Mouse (Mus musculus) thymus, adult 18-20 months (tissue): ENCODE results near the gene Poc1b.

Experiments used
- DNase-seq, 2 experiments: peaks; one replicate each; pipeline ENCODE4 v3.0.0; 2022; ENCODE audit warnings: mixed read lengths in 2 of 2

Gene Poc1b

GRCm38 (mm10) chr10:99115471-99116236, 8.8 kb downstream of the Poc1b start:
- DNase-seq: peak in 1 of 2 experiments; percentile 36

- DNase-seq: no peak
These were observed 9.4 kb downstream of the Poc1b start for GRCm38 (mm10) chr10:99116237-99116632.

GRCm38 (mm10) chr10:99116650-99117615, 10.1 kb downstream of the Poc1b start:
- DNase-seq: peak in 1 of 2 experiments; percentile 33

- no peak for DNase-seq
These were observed 11.0 kb downstream of the Poc1b start for GRCm38 (mm10) chr10:99117876-99118275.

- peak in 1 of 2 experiments; percentile 32 for DNase-seq
These were observed 11.9 kb downstream of the Poc1b start for GRCm38 (mm10) chr10:99118697-99119096.

- peak in 1 of 2 experiments; percentile 48 for DNase-seq
These were observed 12.6 kb downstream of the Poc1b start for GRCm38 (mm10) chr10:99119471-99119870.

- no peak for DNase-seq
These were observed 19.4 kb downstream of the Poc1b start, which contains the start of gene Phxr2 for GRCm38 (mm10) chr10:99126225-99126624. Gene Phxr2, minus strand, starts transcription at chr10:99126325.

- DNase-seq: peak; percentile 66 to 77
These were observed 20.1 kb downstream of the Poc1b start for GRCm38 (mm10) chr10:99126954-99127353.

GRCm38 (mm10) chr10:99127691-99128261, 20.9 kb downstream of the Poc1b start:
- peak; percentile 53 to 69 for DNase-seq

GRCm38 (mm10) chr10:99130611-99131010, 23.8 kb downstream of the Poc1b start:
- no peak for DNase-seq

GRCm38 (mm10) chr10:99131298-99131697, 24.5 kb downstream of the Poc1b start:
- no peak for DNase-seq

- peak; percentile 84 to 91 for DNase-seq
These were observed 25.4 kb downstream of the Poc1b start for GRCm38 (mm10) chr10:99132189-99132588.

GRCm38 (mm10) chr10:99132595-99133272, 25.9 kb downstream of the Poc1b start:
- no peak for DNase-seq

- no peak for DNase-seq
These were observed 26.6 kb downstream of the Poc1b start for GRCm38 (mm10) chr10:99133321-99133875.

- no peak for DNase-seq
These were observed 29.5 kb downstream of the Poc1b start for GRCm38 (mm10) chr10:99136337-99136736.

- no peak for DNase-seq
These were observed 38.8 kb downstream of the Poc1b start for GRCm38 (mm10) chr10:99145611-99146010.

- DNase-seq: no peak
These were observed 39.8 kb downstream of the Poc1b start for GRCm38 (mm10) chr10:99146596-99146995.

- no peak for DNase-seq
These were observed 43.2 kb downstream of the Poc1b start for GRCm38 (mm10) chr10:99150016-99150415.

- DNase-seq: no peak
These were observed 44.7 kb downstream of the Poc1b start for GRCm38 (mm10) chr10:99151580-99151979.

GRCm38 (mm10) chr10:99152063-99152462, 45.2 kb downstream of the Poc1b start:
- DNase-seq: no peak

- DNase-seq: no peak
These were observed 47.8 kb downstream of the Poc1b start for GRCm38 (mm10) chr10:99154635-99155034.

GRCm38 (mm10) chr10:99156808-99157207, 50.0 kb downstream of the Poc1b start:
- DNase-seq: no peak
